Mouse (Mus musculus) megakaryocyte-erythroid progenitor cell, adult 5-6 weeks (primary cell): Measurements from ENCODE around the gene Usp33. TPM values are rescaled to one million over a fixed set of nuclear protein-coding genes. Genes with fewer than 3 reads are reported as not detected.

Experiments used
- ATAC-seq: replicated peaks from 2 replicates; pipeline ENCODE4 v1.8.0; 2016; ENCODE audit warnings: mild to moderate bottlenecking, inconsistent platforms; ENCODE audit not compliant: severe bottlenecking, poor library complexity, low FRiP score, low TSS enrichment
- total RNA-seq, 2 experiments: library from RNA; stranded (forward) in 1 of 2; stranded (reverse) in 1 of 2; fragments of 200-1000, 215-1000 nt in 1 of 2; fragments of >200 nt in 1 of 2; fragmentation: Nextera tagmentation in 1 of 2; gene quantifications; 2 replicates each; pipeline ENCODE4 v1.2.3; 2014 to 2017

Gene Usp33
- total RNA-seq, 2 experiments from 2014 or later = 56.1 to 93.4 TPM

- ATAC-seq = no peak
These were observed 50.7 kb downstream of the Usp33 start for GRCm38 (mm10) chr3:152396988-152397314.

GRCm38 (mm10) chr3:152397335-152397940 lies 51.2 kb downstream of the Usp33 start:
- peak; percentile 49 for ATAC-seq

DNA sequence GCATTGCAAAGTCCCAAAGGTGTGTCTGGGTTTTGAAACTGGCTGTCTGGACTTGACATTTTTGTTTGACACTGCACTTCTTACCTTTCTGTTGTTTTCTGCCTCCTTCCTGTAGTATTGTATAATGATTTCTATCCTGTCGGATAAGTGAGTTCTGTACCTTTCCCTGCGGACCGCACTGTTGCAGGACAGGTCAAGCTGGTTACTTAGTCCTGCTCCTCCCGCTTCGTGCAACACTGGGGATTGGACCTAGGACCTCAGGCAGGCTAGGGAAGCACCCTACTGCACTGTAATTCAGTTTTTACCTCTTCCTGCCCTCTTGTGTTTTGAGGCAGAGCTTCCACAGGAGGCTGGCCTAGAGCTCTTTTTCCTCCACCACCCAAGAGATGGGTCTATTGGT lies 54.2 kb downstream of the Usp33 start:
- no peak for ATAC-seq

GRCm38 (mm10) chr3:152400875-152401274 lies 54.6 kb downstream of the Usp33 start:
- no peak for ATAC-seq

GRCm38 (mm10) chr3:152401964-152402670 lies 55.8 kb downstream of the Usp33 start:
- ATAC-seq = no peak

GRCm38 (mm10) chr3:152402671-152403066 lies 56.4 kb downstream of the Usp33 start:
- ATAC-seq = no peak

- ATAC-seq = no peak
These were observed 57.5 kb downstream of the Usp33 start for GRCm38 (mm10) chr3:152403827-152404226.

GRCm38 (mm10) chr3:152405420-152405819 lies 59.1 kb downstream of the Usp33 start:
- peak; percentile 57; the same call in 1 of the 2 replicates for ATAC-seq

DNA sequence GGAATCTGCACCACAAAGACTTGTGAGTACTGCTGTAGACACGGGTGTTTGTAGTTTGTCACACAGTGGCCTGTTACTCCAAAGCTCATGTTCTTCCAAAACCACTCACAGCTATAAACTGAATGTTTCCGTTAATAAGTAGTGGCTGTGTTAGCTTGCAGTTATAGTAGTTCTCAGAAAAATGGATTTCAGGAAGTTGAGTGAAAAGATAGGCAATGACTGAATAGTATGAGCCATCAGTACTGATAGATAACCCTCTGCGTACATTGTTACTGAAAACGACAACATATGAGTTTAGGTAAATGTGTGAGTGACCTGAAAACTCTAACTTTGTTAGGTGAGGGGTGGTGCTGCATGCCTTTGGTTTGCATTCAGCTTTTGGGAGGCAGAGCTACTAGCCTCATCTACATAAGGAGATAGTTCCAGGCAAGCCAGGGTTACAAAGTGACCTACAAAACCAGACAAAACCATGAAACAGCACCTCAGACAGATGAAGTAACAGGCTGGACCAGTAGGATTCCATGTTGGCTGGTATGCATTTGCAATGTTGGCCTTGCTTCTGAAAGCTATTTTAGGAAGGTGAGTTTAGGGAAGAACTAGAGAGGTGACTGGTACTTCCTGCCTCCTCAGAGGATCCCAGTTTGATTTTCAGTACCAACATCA lies 59.8 kb downstream of the Usp33 start:
- ATAC-seq = peak; percentile 53

GRCm38 (mm10) chr3:152410980-152411551 lies 64.8 kb downstream of the Usp33 start:
- 0 out of 2 replicates have a peak, but pooled peaks have one; percentile 31 for ATAC-seq

- ATAC-seq = no peak
These were observed 66.1 kb downstream of the Usp33 start for GRCm38 (mm10) chr3:152412362-152412761.

- ATAC-seq = no peak
These were observed 82.6 kb downstream of the Usp33 start for GRCm38 (mm10) chr3:152428925-152429324.

DNA sequence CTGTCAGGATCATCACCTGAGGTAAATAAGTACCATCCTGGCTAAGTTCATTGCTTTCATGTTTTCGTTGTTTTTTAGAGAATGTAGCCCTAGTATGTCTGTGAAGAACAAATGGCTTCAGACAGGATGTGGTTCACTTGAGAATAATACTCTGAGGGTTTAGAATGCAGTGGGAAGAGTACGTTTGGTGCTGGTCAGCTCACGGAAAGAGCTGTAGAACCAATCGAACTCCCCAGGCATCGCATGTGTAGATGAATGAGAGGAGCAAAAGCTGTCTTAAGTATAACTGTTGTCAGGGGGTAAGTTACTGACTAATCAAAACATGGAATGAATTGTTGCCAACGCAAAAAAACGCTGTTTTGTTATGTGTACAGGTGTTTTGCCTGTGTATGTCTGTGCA lies 86.4 kb downstream of the Usp33 start:
- ATAC-seq = no peak

DNA sequence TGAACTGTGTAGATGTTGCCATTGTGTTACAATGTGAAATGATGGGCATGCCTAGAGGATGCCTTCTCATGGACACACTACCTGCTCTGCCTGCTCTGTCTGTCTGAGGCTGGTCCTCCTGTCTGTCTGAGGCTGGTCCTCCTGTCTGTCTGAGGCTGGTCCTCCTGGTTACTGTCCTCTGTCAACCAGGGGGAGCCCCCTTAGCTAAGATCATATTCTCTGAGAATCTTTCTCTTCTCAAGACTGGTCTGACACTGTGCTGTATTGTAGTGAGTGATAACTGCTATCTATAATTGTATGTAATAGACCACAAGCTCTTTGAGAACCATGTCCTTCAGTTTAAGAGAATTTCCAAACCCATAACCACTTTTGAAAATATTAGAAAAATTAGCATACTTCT lies 89.3 kb downstream of the Usp33 start:
- ATAC-seq = peak; percentile 62; the same call in 1 of the 2 replicates

DNA sequence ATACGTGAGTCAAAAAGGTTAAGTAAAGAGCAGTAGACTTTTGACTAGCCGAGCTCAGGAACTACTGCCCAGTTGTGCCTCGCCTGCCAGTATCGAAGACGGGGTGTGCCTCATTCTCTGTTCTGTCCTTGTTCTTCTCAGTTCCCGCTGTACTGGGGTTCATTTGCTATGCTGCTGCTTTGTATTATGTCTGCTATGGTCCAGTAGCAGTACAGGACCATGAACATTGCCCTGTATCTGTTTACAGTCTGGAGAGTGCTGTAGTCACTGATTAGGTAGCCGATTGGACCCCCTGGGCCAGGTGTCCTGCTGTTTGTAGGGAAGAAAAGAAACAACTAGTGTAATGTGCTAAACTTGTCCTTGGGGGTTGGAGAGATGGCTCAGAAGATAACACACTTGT lies 91.8 kb downstream of the Usp33 start:
- ATAC-seq = no peak

DNA sequence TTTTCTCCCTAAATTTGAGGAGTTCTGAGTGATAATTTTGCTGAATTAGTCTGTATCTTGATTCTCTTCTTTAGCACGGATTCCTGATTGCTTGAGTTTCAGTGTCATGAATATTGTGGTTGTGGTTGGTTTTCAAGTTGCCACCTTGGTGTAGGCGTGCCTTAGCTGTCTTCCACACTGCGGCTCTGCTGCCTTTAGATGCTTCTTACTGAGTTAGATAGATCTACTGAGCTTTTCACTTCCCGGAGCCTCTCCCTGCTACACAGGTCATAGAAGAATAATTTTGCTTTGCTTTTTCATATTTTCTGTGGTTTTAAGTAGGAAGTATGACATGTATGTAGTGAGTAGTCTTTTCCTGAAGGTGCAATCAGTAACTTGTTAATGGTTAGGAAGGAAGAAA lies 96.5 kb downstream of the Usp33 start:
- ATAC-seq = no peak

Other genes with a start within 250 kb of the Usp33 start
- not detected in 2 replicates for gene Gipc2, start 180.2 kb upstream of the Usp33 start, total RNA-seq (2014; fragmentation: Nextera tagmentation)
- gene Gipc2, start 180.2 kb upstream of the Usp33 start, total RNA-seq (2017) = not detected in 2 replicates
- gene Dnajb4, start 136.2 kb upstream of the Usp33 start, total RNA-seq (2014; fragmentation: Nextera tagmentation) = 29.5 and 34.9 TPM in 2 replicates
- 74.0 and 111 TPM in 2 replicates for gene Dnajb4, start 136.2 kb upstream of the Usp33 start, total RNA-seq (2017)
- 197 and 235 TPM in 2 replicates for gene Fubp1, start 136.1 kb upstream of the Usp33 start, total RNA-seq (2014; fragmentation: Nextera tagmentation)
- gene Fubp1, start 136.1 kb upstream of the Usp33 start, total RNA-seq (2017) = 282 and 332 TPM in 2 replicates
- not detected in 2 replicates for gene Nexn, start 80.1 kb upstream of the Usp33 start, total RNA-seq (2014; fragmentation: Nextera tagmentation)
- gene Nexn, start 80.1 kb upstream of the Usp33 start, total RNA-seq (2017) = 1.3 and 1.8 TPM in 2 replicates
- gene Miga1, start 6.1 kb upstream of the Usp33 start, total RNA-seq (2014; fragmentation: Nextera tagmentation) = 16.9 and 18.8 TPM in 2 replicates
- gene Miga1, start 6.1 kb upstream of the Usp33 start, total RNA-seq (2017) = 18.9 and 26.8 TPM in 2 replicates
- gene Zzz3, start 49.0 kb downstream of the Usp33 start, total RNA-seq (2014; fragmentation: Nextera tagmentation) = 66.1 and 66.2 TPM in 2 replicates
- 70.7 and 92.4 TPM in 2 replicates for gene Zzz3, start 49.0 kb downstream of the Usp33 start, total RNA-seq (2017)